Mouse (Mus musculus) natural killer cell, adult 2 months (primary cell): ENCODE measurements around the gene Rnaseh2a.

Experiments
- DNase-seq, 2 experiments: peaks; one replicate each; pipeline ENCODE4 v3.0.0; 2022; ENCODE audit warnings: low spot score in 2 of 2

The Rnaseh2a gene

DNA sequence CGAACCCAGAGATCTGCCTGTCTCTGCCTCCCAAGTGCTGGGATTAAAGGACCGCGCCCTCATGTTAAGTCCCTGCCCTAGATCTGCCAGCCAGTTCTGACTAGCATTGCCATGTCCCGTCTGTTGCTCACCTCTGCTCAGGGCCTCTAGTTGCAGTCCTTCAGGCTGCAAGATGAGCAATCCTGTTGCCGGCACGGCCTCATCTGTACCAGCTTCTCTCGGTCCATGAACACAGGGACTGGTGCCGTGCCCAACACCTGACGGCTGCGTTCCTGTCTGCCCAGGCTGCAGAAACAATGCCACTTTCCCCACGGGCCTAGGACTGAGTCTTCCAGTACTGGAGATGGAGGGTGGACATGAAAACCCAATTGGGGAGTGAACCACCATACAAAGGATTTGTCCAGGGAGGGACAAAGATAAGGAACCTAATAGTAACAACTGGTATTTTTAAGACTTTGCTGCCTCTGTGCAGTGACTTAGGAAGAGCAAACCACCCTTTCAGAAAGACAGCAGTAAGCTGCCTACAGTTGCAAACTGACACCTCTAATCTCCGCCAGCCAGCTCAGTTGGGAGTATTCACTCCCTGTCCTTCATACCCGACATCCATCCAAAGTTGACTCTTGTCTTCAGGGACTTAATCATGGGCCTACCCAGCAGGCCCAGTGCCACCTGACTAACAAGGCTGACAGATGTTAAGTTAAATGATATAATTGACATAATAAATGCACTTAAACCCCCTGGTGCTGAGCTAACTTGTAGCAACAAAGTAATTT, 1.8 kb downstream of the Rnaseh2a start:
- no peak for DNase-seq

- DNase-seq = no peak
These were observed 3.0 kb downstream of the Rnaseh2a start for GRCm38 (mm10) chr8:84966603-84967002.

DNA sequence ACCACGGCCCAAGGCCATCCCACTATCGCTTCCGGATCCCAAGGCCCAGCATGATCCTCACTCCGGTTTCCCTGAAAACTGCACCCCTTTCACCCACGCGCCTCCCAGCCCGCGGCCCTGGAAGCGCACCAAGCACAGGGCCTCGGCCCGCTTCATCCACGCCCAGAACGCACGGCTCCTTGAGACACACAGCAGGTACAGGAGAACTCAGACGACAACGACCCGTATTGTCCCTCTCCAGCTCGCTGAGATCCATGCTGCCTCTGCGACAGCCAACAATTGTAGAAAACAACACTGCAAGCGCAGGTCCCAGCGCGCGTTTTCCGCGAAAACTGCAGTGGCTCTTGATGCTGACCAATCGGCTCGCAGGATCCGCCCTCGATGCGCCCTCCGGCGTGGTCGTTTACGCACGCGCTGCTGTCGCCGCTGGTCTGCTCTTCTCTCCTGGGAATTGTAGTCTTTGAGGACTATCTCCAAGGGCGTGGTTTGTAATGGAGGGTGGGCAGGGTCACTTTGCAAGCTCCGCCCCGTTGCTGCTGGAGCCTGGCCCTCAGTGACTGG, 3.8 kb downstream of the Rnaseh2a start:
- peak; percentile 82 to 90 for DNase-seq

GRCm38 (mm10) chr8:84963952-84964351, 5.6 kb downstream of the Rnaseh2a start:
- DNase-seq = no peak

GRCm38 (mm10) chr8:84959811-84960210, 9.8 kb downstream of the Rnaseh2a start:
- DNase-seq = no peak

DNA sequence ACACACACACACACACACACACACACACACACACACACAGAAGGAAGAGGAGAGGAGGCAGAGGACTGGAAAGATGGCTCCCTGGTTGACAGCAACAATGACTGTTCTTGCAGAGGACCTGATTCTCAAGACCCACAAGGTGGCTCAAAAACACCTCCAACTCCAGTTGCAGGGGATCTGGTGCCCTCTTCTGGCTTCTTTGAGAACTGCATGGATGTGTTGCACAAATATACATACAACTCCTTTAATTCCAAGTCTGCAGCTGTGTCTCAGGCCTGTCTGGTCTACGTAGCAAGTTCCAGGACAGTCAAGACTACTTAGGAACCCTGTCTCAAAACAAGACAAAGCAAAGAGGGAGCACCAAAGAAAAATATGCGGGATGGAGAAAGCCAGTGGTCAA, 12.8 kb downstream of the Rnaseh2a start:
- peak; percentile 53 to 74 for DNase-seq

DNA sequence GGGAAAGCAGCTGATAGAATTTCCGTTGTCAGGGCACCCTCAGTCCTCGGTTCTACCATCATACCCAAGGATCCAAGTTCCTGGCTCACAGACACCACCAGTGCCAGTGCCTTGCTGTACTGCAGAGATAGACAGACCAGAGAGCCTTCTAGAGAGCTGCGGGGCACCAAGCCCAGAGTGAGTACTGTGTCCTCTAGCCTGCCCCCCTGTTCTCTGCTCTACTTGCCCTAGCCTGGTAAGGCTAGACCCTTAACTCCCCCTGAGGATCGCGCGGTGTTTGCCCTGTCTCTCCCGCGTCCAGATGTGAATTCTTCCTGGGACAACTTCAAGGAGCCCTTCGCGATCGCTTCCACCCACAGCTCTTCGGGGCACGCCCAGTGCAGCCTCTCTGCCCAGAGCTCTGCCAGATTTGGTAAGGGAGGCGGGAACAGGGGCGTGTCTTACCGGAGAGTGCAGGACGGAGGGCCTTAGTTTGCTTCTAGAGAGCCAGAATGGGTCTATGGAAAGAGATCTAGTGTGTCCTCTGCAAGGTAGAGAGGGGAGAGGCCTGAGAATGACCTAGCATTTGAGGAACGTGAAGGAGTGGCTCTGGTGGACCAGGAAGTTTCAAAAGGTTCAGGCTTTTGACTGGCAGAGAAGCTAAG, 16.8 kb downstream of the Rnaseh2a start:
- DNase-seq = no peak

DNA sequence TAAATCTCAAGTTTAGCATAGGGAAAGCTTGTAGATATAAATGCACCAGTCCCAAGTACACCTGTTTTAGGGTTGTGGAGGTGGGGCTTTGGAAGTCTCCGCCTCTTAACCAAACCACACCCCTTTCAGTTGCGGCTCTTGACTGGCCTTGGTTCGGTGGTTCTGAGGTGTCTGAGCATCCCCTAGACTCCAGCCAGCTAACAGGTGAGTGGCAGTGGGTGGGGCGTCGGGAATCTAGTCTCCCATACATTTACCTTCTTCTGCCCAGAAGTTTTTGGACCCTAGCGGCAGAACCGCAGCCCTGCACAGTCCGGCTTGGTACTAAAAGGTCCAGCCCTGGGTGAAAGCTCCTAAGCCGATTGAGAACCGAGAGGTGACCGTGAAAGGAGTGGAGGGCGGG, 19.8 kb downstream of the Rnaseh2a start:
- no peak for DNase-seq

DNA sequence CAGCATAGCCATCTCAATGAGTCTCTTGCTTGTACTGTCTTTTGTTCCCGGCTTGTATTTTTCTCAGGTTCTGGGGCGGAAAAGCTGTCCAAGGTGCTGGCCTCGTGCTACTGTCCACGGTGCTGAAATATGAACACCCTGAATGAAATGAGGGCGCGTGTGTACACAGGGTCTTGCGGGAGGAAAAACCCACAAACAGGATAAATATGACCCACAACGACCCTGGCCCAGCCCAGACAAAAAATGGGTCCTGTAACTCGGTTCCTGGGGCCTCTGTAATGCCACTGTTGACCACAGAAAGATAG, 22.4 kb downstream of the Rnaseh2a start:
- DNase-seq = peak in 1 of 2 experiments; percentile 33

- DNase-seq = no peak
These were observed 22.9 kb downstream of the Rnaseh2a start, which contains the start of gene Rtbdn for GRCm38 (mm10) chr8:84946528-84947240. Gene Rtbdn (plus strand): TSS chr8:84946991.

DNA sequence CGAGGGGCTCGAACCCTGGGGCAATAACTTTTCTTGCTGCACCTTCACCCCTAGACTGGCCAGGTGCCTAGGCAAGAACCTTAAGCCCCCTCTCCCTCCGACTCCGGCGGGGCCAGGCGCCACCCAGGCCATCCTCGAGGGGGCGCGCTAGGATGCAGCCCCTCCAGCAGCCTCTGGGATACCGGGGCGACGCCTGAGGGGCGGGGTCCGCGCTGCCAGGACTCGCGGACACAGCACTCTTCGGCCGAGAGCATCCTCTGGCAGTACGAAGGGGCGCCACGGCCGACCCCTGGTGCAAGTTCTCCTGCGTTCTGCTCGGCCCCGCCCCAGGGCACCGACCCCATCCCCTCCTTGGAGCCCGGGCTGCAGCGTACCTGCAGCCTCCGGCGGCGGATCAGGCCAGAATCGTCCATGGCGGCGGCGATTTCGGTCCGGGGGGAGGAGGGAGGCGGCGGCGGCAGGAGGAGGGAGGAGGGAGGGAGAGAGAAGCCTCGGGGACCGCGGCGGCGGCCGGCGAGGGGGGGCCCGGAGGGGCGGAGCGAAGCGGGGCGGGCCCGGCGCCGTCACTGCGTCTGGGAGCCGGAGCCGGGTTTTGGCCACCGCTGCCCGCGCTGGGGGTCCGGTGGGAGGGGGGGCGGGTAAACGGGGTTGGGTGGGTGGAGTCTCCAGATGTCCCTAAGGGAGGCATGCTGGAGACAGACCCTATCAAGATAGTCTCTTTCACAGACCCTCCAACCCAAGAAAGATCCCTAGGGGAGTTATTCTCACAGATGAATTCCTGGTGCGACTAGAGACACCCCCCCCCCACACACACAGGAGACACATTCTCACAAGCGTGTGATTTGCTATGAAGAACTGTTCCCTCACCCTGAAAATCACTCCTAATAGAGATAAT, 23.7 kb downstream of the Rnaseh2a start:
- no peak for DNase-seq

GRCm38 (mm10) chr8:84945235-84945632, 24.3 kb downstream of the Rnaseh2a start:
- no peak for DNase-seq

GRCm38 (mm10) chr8:84944478-84945160, 24.9 kb downstream of the Rnaseh2a start:
- peak in 1 of 2 experiments; percentile 28 for DNase-seq

GRCm38 (mm10) chr8:84943699-84944098, 25.9 kb downstream of the Rnaseh2a start:
- DNase-seq = no peak

- no peak for DNase-seq
These were observed 31.7 kb downstream of the Rnaseh2a start for GRCm38 (mm10) chr8:84937620-84938485.

- DNase-seq = peak; percentile 56 to 69
These were observed 32.5 kb downstream of the Rnaseh2a start, which contains the start of gene Mast1 for GRCm38 (mm10) chr8:84936962-84937546. Gene Mast1 (minus strand): TSS chr8:84937359.

GRCm38 (mm10) chr8:84936041-84936961, 33.3 kb downstream of the Rnaseh2a start:
- no peak for DNase-seq

GRCm38 (mm10) chr8:84935489-84935888, 34.1 kb downstream of the Rnaseh2a start:
- no peak for DNase-seq
